8 mouse cellular contexts compared by ENCODE assay signal in genomic region chr4:114397625-114398024, GRCm38 (mm10). TPM values are rescaled to one million over a fixed set of nuclear protein-coding genes. Genes with fewer than 3 reads are reported as not detected.
A peak's percentile ranks its signal among the peaks of the same experiment; 100 is the strongest.
DNase-seq lines count a peak whose midpoint lies in the region; ATAC-seq and TF ChIP-seq lines count a peak whose summit lies in the region.

No protein-coding gene starts in this region.

- no peak overlapping the region for H3K4me2 ChIP-seq in forebrain, embryonic 14.5 days (ENCODE audit: low read length)

- 0 out of 2 replicates have a peak, but pooled peaks have one; percentile 11 for TF ChIP-seq EP300 in heart, adult 2 months (IDR thresholded peaks at IDR 0.05; ENCODE audit: insufficient read depth, low read depth, low read length)

- intact Hi-C loops in heart, adult 2 months (cut with DNase I), result no loop called here

- no peak overlapping the region for H3K27ac ChIP-seq in heart, adult 2 months
- H3K27ac ChIP-seq in forebrain, embryonic 14.5 days (ENCODE audit: low read depth, low read length), result no peak overlapping the region

- no peak overlapping the region for H3K4me3 ChIP-seq in heart, adult 2 months
- no peak overlapping the region for H3K4me3 ChIP-seq in lung, adult 2 months (replicated peaks; ENCODE audit: extremely low read depth, low read depth, low read length)
- H3K4me3 ChIP-seq in forebrain, embryonic 14.5 days (ENCODE audit: low read depth, low read length), result no peak overlapping the region

- TF ChIP-seq POLR2A in heart, adult 2 months (IDR thresholded peaks at IDR 0.05; ENCODE audit: insufficient read depth, low read depth, low read length), result no peak
- TF ChIP-seq POLR2A in lung, adult 2 months (IDR thresholded peaks at IDR 0.05; ENCODE audit: borderline replicate concordance, extremely low read depth, low read depth, low read length), result no peak

- no peaks in the 10 kb centered on the region for H3K36me3 ChIP-seq in heart, adult 2 months (ENCODE audit: control insufficient read depth, insufficient read depth, low read length)
- H3K36me3 ChIP-seq in forebrain, embryonic 14.5 days (ENCODE audit: control insufficient read depth, insufficient read depth, low read length), result no peaks in the 10 kb centered on the region

- TF ChIP-seq CTCF in heart, adult 2 months (IDR thresholded peaks at IDR 0.05), result peak; percentile 73
- 0 out of 2 replicates have a peak, but pooled peaks have one; percentile 9 for TF ChIP-seq CTCF in lung, adult 2 months (IDR thresholded peaks at IDR 0.05; ENCODE audit: insufficient read depth, low read length)

- H3K9ac ChIP-seq in heart, adult 2 months (ENCODE audit: low read depth, low read length), result no peak overlapping the region
- no peak overlapping the region for H3K9ac ChIP-seq in forebrain, embryonic 14.5 days (ENCODE audit: low read length)

- H3K79me2 ChIP-seq in heart, adult 2 months (replicated peaks; ENCODE audit: control insufficient read depth, insufficient read depth, low read length), result no peaks in the 10 kb centered on the region

- no peaks in the 10 kb centered on the region for H3K4me1 ChIP-seq in heart, adult 2 months (ENCODE audit: control insufficient read depth, insufficient read depth, low read length)
- H3K4me1 ChIP-seq in lung, adult 2 months (ENCODE audit: control insufficient read depth, insufficient read depth, low read length), result no peaks in the 10 kb centered on the region
- H3K4me1 ChIP-seq in forebrain, embryonic 14.5 days (ENCODE audit: control insufficient read depth, insufficient read depth, low read length), result no peaks in the 10 kb centered on the region

- peak in 1 of 2 experiments; percentile 57 for DNase-seq in heart, adult 2 months
- no peak for DNase-seq in heart, adult 8-10 months (ENCODE audit: low spot score)
- DNase-seq in lung, adult 2 months, result no peak
- DNase-seq in lung, adult 18-20 months, result no peak
- peak; percentile 36 for DNase-seq in adrenal gland, adult 2 months
- DNase-seq in kidney, postnatal 36 days, result peak; percentile 49 to 81
- DNase-seq in forebrain, embryonic 14.5 days (ENCODE audit: low spot score), result no peak

- H3K27me3 ChIP-seq in heart, adult 2 months (ENCODE audit: control insufficient read depth, insufficient read depth, low read length), result no peaks in the 10 kb centered on the region
- no peaks in the 10 kb centered on the region for H3K27me3 ChIP-seq in forebrain, embryonic 14.5 days (replicated peaks; ENCODE audit: control insufficient read depth, insufficient read depth, low read length)

- no peak for ATAC-seq in forebrain, embryonic 14.5 days
- no peak for ATAC-seq in erythroblast, adult 5-6 weeks (replicated peaks; ENCODE audit: low FRiP score, poor library complexity, severe bottlenecking)

- H3K9me3 ChIP-seq in forebrain, embryonic 14.5 days (replicated peaks; ENCODE audit: control insufficient read depth, low read length), result no peaks in the 10 kb centered on the region

RNA-seq across cellular contexts. Expression of gene Trabd2b, which starts 8.9 kb away (rescaled TPM):
- total RNA-seq in heart, adult 2 months (2021), result 10 to 100 TPM; 60.1 to 69.8 TPM
- polyA plus RNA-seq in heart, adult 2 months (2012; rRNA removed), result 29.1 and 42.7 TPM in 2 replicates
- 10 to 100 TPM; 62.0 to 82.7 (median 71.5) TPM for total RNA-seq in heart, adult 8-10 months (2022)
- 6.7 and 7.8 TPM in 2 replicates for polyA plus RNA-seq in lung, adult 2 months (2012; rRNA removed)
- 1 to 10 TPM; 1.9 to 2.5 TPM for total RNA-seq in adrenal gland, adult 2 months (2021)
- 2.4 and 2.5 TPM in 2 replicates for polyA plus RNA-seq in adrenal gland, adult 2 months (2012; rRNA removed)
- 0.37 and 0.41 TPM in 2 replicates for polyA plus RNA-seq in forebrain, embryonic 14.5 days (2014; fragmentation: Nextera tagmentation; extraction: Ambion mirVana)
- not detected in 2 replicates for total RNA-seq in erythroblast, adult 5-6 weeks (2015; ENCODE audit: low replicate concordance)
- not detected in 2 replicates for total RNA-seq in erythroblast, adult 5-6 weeks (2017; ENCODE audit: low replicate concordance)

Comparison
In these comparisons a context has a peak if more than half of its experiments do, and no peak if none do; other contexts are left out.
1. DNase-seq: peak in adrenal gland, adult 2 months (single experiment) and kidney, postnatal 36 days (2 of 2); none in heart, adult 8-10 months (single experiment), lung, adult 2 months (single experiment), lung, adult 18-20 months (0 of 2) and forebrain, embryonic 14.5 days (single experiment).
2. RNA of gene Trabd2b, which starts 8.9 kb away (total RNA-seq): 62.0 to 82.7 TPM in heart, adult 8-10 months and 60.1 to 69.8 TPM in heart, adult 2 months; 1.9 to 2.5 TPM in adrenal gland, adult 2 months and not detected in erythroblast, adult 5-6 weeks; every median in the first group is over 10 times any median in the second.